Mouse (Mus musculus) 3T3-L1 (cell line): Measurements from ENCODE around the gene Tusc2.
A peak's percentile ranks its signal among the peaks of the same experiment; 100 is the strongest.
"Not testable (repeated sequence)": the region's sequence is repeated elsewhere in the genome, so short reads cannot be mapped to it uniquely, and the experiment has no call there.

Experiments
- DNase-seq: peaks from one replicate; pipeline ENCODE4 v3.0.0-alpha.2; 2015; ENCODE audit warnings: low read depth, low spot score

Gene Tusc2

GRCm38 (mm10) chr9:107568331-107569261 lies 5.5 kb downstream of the Tusc2 start:
- peak; percentile 86 for DNase-seq

- DNase-seq = no peak
Measured at GRCm38 (mm10) chr9:107569270-107569669, 6.2 kb downstream of the Tusc2 start.

GRCm38 (mm10) chr9:107570016-107570415 lies 7.0 kb downstream of the Tusc2 start:
- no peak for DNase-seq

GRCm38 (mm10) chr9:107570845-107571244 lies 7.8 kb downstream of the Tusc2 start:
- no peak for DNase-seq

GRCm38 (mm10) chr9:107571534-107572326 lies 8.7 kb downstream of the Tusc2 start:
- DNase-seq = no peak

- DNase-seq = no peak
Measured at GRCm38 (mm10) chr9:107572327-107572662, 9.2 kb downstream of the Tusc2 start.

GRCm38 (mm10) chr9:107573774-107574173 lies 10.7 kb downstream of the Tusc2 start:
- DNase-seq = not testable (repeated sequence)

GRCm38 (mm10) chr9:107575579-107576356 lies 12.7 kb downstream of the Tusc2 start:
- peak; percentile 56 for DNase-seq

GRCm38 (mm10) chr9:107576357-107577107 lies 13.5 kb downstream of the Tusc2 start, which contains the start of gene Hyal1:
Gene Hyal1, plus strand, starts transcription at chr9:107576927.
- peak; percentile 54 for DNase-seq

GRCm38 (mm10) chr9:107577871-107578270 lies 14.8 kb downstream of the Tusc2 start:
- DNase-seq = no peak

GRCm38 (mm10) chr9:107578587-107578986 lies 15.5 kb downstream of the Tusc2 start, which contains the start of gene Naa80:
Gene Naa80, plus strand, starts transcription at chr9:107578887.
- no peak for DNase-seq

- peak; percentile 82 for DNase-seq
Measured at GRCm38 (mm10) chr9:107579023-107579900, 16.2 kb downstream of the Tusc2 start.

- peak; percentile 97 for DNase-seq
Measured at GRCm38 (mm10) chr9:107580501-107581317, 17.7 kb downstream of the Tusc2 start, which contains the start of gene Hyal3. Gene Hyal3, plus strand, starts transcription at chr9:107580818.

- DNase-seq = no peak
Measured at GRCm38 (mm10) chr9:107581584-107581983, 18.5 kb downstream of the Tusc2 start.

- no peak for DNase-seq
Measured at GRCm38 (mm10) chr9:107582509-107583062, 19.5 kb downstream of the Tusc2 start.

- no peak for DNase-seq
Measured at GRCm38 (mm10) chr9:107583174-107583573, 20.1 kb downstream of the Tusc2 start.

- DNase-seq = no peak
Measured at GRCm38 (mm10) chr9:107586504-107586903, 23.4 kb downstream of the Tusc2 start.

- peak; percentile 98 for DNase-seq
Measured at GRCm38 (mm10) chr9:107586974-107587832, 24.1 kb downstream of the Tusc2 start, which contains the start of gene Ifrd2. Gene Ifrd2, plus strand, starts transcription at chr9:107587642.
